Mouse (Mus musculus) liver, embryonic 12.5 days (tissue): ENCODE data around the gene Zfhx3. TPM values are rescaled to one million over a fixed set of nuclear protein-coding genes. Genes with fewer than 3 reads are reported as not detected.

ENCODE experiments used
- ATAC-seq: fragments of 200-750 bp; cut with Nextera tagmentation; 2 replicates; pipeline ENCODE4 v1.8.0; 2017; ENCODE audit warnings: moderate number of reproducible peaks, mild to moderate bottlenecking, moderate library complexity
- H3K27ac ChIP-seq: fragments of 300-500 bp; sonication (generic); 2 replicates; pipeline ENCODE4 v1.5.1; 2016; ENCODE audit warnings: mild to moderate bottlenecking
- H3K27me3 ChIP-seq: fragments of 300-500 bp; sonication (generic); replicated peaks from 2 replicates; pipeline ENCODE4 v1.6.1; 2016; ENCODE audit warnings: mild to moderate bottlenecking, moderate library complexity
- H3K36me3 ChIP-seq: fragments of 300-500 bp; sonication (generic); 2 replicates; pipeline ENCODE4 v1.6.1; 2016; ENCODE audit warnings: mild to moderate bottlenecking, moderate library complexity
- H3K4me1 ChIP-seq: fragments of 300-500 bp; sonication (generic); 2 replicates; pipeline ENCODE4 v1.6.1; 2016
- H3K4me2 ChIP-seq: fragments of 300-500 bp; sonication (generic); 2 replicates; pipeline ENCODE4 v1.6.1; 2016; ENCODE audit warnings: mild to moderate bottlenecking, moderate library complexity
- H3K4me3 ChIP-seq: fragments of 300-500 bp; sonication (generic); 2 replicates; pipeline ENCODE4 v1.5.1; 2016; ENCODE audit warnings: mild to moderate bottlenecking, moderate library complexity
- H3K9ac ChIP-seq: fragments of 300-500 bp; sonication (generic); 2 replicates; pipeline ENCODE4 v1.6.1; 2016; ENCODE audit warnings: mild to moderate bottlenecking, moderate library complexity
- H3K9me3 ChIP-seq: fragments of 300-500 bp; sonication (generic); replicated peaks from 2 replicates; pipeline ENCODE4 v1.6.1; 2016; ENCODE audit warnings: mild to moderate bottlenecking, moderate library complexity
- WGBS: fragments of 180-500 bp; shearing (Covaris S2); methylation state at CpG from one replicate; pipeline ENCODE4 v1.1.7; 2016; ENCODE audit not compliant: insufficient replicate concordance; 5-methylcytosine and 5-hydroxymethylcytosine counted together
- polyA plus RNA-seq: library from polyadenylated mRNA; unstranded; fragments of >200 nt; fragmentation: Nextera tagmentation; extraction: Ambion mirVana; gene quantifications from 2 replicates; pipeline ENCODE4 v1.2.1, GENCODE M21; 2016

Zfhx3 gene
- polyA plus RNA-seq, 1 experiment from 2014 or later, result 2.4 TPM

DNA sequence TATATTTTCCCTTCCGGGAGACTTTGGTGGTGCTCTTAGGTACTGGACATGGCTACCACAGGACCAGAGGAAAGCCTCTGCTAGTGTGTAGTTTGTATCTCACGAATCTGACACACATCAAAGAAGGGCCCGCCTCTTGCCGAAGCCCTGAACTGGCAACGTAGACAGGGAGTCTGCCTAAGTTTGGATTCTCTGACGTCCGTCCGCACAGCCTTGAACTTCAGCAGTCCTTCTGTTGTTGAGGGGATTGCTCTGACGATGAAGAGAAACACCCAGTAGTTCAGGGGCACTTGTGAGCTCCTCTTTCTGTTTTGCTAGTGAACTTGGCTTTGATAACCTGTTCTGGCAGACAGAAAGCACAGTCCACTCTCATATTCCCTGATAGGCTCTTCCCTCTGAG is 836.1 kb downstream of the Zfhx3 start:
- peaks cover 16% of the 10 kb centered on the region for H3K4me1 ChIP-seq
- H3K9ac ChIP-seq, result no peak overlapping the region
- no peak for ATAC-seq
- WGBS, result 63% methylated on average over 9 of the region's 9 CpGs
- H3K9me3 ChIP-seq, result no peaks in the 10 kb centered on the region
- H3K27ac ChIP-seq, result no peak overlapping the region
- H3K4me2 ChIP-seq, result no peak overlapping the region
- no peaks in the 10 kb centered on the region for H3K36me3 ChIP-seq
- no peaks in the 10 kb centered on the region for H3K27me3 ChIP-seq
- no peak overlapping the region for H3K4me3 ChIP-seq

DNA sequence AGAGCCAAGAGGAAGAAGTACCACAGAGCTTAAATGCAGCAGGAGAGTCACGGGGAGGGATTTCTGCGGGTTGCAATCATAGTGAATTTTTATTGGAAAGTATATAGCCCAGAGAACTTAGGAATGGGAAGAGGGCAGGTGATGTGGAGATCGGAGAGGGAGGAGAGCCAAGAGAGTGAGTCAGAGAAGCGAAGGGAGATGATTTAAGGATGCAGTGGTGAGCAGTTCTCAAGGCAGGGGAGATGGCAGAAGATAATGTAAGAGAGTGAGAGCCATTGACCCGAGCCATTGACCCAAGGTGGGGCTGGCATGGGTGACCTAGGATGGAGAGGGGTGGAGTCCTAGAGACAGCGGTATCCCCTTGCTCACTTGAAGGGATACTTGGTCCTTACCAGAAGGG is 838.3 kb downstream of the Zfhx3 start:
- Histone ChIP-seq H3K4me1 (peaks cover 16% of the 10 kb centered on the region), H3K27me3 (no peaks in the 10 kb centered on the region), H3K4me2 (no peak overlapping the region), H3K9ac (no peak overlapping the region), H3K27ac (no peak overlapping the region), H3K9me3 (no peaks in the 10 kb centered on the region), H3K4me3 (no peak overlapping the region), H3K36me3 (no peaks in the 10 kb centered on the region)
- WGBS, result 61% methylated on average over 6 of the region's 6 CpGs
- ATAC-seq, result no peak

DNA sequence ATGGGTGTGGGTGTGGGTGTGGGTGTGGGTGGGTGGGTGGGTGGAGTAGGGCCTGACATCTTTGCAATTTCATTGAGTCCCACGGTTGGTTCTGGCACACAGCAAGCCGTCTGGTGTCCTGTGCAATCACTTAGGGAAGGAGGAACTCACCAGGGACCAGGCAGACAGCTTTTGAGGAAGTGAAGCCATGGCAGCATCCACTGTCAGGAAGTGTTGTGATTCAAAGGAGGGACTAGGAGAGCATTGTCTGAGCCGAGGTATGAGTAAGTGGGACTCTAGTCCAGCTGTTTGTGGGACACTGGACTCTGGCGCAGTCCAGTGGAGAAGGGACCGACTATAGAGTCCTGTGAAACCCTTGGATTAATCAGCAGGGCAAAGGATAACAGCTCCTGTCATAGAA is 838.7 kb downstream of the Zfhx3 start:
- whole genome bisulfite sequencing, result 30% methylated on average over 5 of the region's 5 CpGs
- Histone ChIP-seq H3K9me3 (no peaks in the 10 kb centered on the region), H3K4me2 (no peak overlapping the region), H3K27ac (no peak overlapping the region), H3K4me3 (no peak overlapping the region), H3K36me3 (no peaks in the 10 kb centered on the region), H3K4me1 (peaks cover 16% of the 10 kb centered on the region), H3K9ac (no peak overlapping the region), H3K27me3 (no peaks in the 10 kb centered on the region)
- ATAC-seq, result no peak

DNA sequence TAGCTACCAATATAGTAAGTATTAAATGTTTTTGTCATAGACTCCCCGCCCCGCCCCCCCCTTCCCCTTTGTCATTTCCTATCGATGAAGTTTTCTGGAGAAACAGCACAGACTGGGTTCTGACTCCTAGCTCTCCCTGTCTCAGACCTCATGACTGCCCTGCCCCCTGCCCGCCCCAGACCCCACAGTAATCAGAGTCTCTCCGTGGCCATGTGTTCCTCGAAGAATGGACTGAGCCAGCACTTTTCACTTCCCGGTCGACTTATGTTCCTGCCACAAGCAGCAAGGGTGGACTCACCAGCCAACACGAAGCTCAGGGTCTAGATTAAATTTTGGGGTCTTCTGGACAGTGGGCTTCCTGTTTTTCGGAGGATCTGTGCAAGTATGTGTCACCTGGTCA is 840.7 kb downstream of the Zfhx3 start:
- Histone ChIP-seq H3K4me2 (no peak overlapping the region), H3K9ac (no peak overlapping the region), H3K27ac (no peak overlapping the region), H3K4me1 (peaks cover 12% of the 10 kb centered on the region), H3K27me3 (no peaks in the 10 kb centered on the region), H3K36me3 (no peaks in the 10 kb centered on the region), H3K9me3 (no peaks in the 10 kb centered on the region), H3K4me3 (no peak overlapping the region)
- 42% methylated on average over 10 of the region's 10 CpGs for WGBS
- ATAC-seq, result no peak

DNA sequence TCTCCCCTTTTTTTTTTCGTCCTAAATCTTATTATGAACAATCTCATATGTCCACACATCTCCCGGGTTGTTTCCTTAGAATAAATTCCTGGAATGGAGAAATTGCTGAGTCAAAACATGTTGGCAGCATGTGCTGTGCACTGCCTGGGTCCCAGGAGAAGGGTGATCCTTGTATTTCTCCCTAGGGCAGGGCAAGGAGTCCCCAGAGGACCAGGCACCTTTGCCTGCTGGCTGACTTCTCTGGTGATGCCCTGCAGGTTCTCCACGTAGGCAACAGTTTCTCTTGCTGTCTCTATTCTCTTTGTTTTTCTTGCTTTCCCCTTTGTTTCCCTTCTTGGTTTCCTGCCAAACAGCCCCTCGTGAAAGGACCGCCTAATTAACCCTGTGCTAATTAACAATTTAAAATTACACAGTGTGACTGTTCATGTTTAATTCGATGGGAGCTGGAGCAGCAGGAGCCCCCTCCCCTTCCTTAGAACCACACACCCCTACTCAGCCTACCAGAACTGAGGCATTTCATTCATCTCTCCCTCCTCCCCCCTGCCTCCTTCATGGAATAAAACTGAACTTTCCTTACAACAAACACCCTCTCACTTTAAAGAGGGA is 845.8 kb downstream of the Zfhx3 start:
- Histone ChIP-seq H3K9me3 (peaks cover 6% of the 10 kb centered on the region), H3K4me1 (0 out of 2 replicates have a peak, but pooled peaks cover 16% of the 10 kb centered on the region), H3K9ac (no peak overlapping the region), H3K4me3 (no peak overlapping the region), H3K27ac (no peak overlapping the region), H3K27me3 (no peaks in the 10 kb centered on the region), H3K36me3 (peaks cover 13% of the 10 kb centered on the region), H3K4me2 (no peak overlapping the region)
- ATAC-seq, result no peak
- WGBS, result 46% methylated on average over 6 of the region's 6 CpGs

DNA sequence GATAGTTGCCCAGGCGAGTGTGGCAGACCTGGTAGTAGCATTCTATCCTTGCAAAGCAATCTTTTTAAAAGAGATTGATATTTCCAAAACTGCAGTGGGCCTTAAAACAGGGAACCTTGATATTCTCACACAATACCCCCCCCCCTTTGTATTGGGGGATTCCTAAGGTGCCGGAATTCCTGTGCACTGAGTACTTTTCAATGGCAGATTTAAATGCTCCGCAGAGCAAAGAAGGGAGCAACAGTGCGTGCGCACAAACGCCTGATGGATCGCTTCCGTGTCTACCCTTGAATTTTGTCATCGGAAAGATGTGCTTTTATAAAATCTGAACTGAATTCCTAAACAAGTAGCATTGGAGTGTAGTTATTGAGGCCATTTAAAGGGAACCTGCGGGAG is 846.3 kb downstream of the Zfhx3 start:
- Histone ChIP-seq H3K4me1 (0 out of 2 replicates have a peak, but pooled peaks cover 16% of the 10 kb centered on the region), H3K27me3 (no peaks in the 10 kb centered on the region), H3K4me3 (no peak overlapping the region), H3K9me3 (peaks cover 6% of the 10 kb centered on the region), H3K9ac (no peak overlapping the region), H3K4me2 (no peak overlapping the region), H3K36me3 (peaks cover 18% of the 10 kb centered on the region), H3K27ac (no peak overlapping the region)
- 73% methylated on average over 10 of the region's 10 CpGs for WGBS
- no peak for ATAC-seq

DNA sequence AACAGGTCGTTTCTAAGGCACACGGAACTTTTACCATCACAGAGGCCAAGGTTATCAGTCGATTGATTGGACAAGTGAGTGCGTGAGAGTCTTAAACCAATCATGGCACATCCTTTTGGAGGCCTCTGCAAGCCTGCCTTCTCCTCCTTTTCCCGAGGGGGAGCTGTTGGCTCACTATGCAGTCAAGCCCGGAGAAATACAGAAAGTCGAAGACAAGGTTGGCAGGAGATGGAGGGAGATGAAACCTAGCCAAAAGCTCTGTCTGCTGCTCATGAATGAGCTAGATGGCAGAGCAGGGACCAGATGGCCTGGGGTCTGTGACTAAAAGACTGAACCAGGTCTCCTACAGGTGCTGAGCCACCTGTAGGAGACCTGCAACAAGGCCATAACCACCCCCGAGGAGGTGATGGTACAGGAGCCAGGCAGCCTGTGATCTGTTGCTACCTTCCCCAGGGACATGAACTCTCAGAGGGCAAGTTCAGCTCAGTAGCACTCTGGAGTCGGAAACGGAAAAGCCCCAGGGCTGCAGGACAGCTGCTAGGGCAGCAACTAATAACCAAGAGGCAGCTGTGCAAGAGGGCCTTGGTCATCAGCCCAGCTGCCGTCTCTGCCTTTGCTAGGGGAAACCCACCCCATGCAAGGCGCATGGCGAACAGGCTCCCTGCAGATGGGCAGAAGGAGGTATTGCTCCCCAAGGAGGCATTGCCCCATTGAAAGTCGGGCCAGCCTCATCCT is 848.3 kb downstream of the Zfhx3 start:
- 0 out of 2 replicates have a peak, but pooled peaks cover 16% of the 10 kb centered on the region for H3K4me1 ChIP-seq
- H3K4me3 ChIP-seq, result no peak overlapping the region
- H3K9ac ChIP-seq, result no peak overlapping the region
- no peak overlapping the region for H3K4me2 ChIP-seq
- H3K9me3 ChIP-seq, result peaks cover 6% of the 10 kb centered on the region
- no peaks in the 10 kb centered on the region for H3K27me3 ChIP-seq
- no peak overlapping the region for H3K27ac ChIP-seq
- WGBS, result 64% methylated on average over 14 of the region's 14 CpGs
- ATAC-seq, result no peak
- H3K36me3 ChIP-seq, result peaks cover 35% of the 10 kb centered on the region

DNA sequence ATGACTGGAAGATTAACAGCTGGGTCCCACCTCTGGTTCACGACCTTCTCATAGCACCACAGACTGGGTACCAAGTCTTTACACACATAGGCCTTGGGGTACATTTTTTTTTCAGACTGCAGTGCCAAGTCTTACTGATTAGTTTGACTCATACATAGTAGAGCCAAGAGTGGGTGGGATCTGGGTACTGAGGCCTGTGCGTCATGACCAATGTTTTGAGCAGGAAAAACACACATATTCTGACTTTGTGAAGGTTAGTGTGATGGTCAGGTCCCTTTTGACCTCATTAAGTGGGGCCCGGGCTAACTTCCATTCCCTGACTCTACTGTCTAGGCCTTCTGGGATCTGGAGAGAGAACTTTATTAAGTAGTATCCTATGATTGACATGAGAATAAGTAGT is 853.6 kb downstream of the Zfhx3 start:
- Histone ChIP-seq H3K4me2 (no peak overlapping the region), H3K9ac (no peak overlapping the region), H3K36me3 (peaks cover 42% of the 10 kb centered on the region), H3K4me1 (no peaks in the 10 kb centered on the region), H3K27me3 (no peaks in the 10 kb centered on the region), H3K9me3 (peaks cover 6% of the 10 kb centered on the region), H3K4me3 (no peak overlapping the region), H3K27ac (no peak overlapping the region)
- ATAC-seq, result no peak
- WGBS, result 80% methylated on average over 3 of the region's 3 CpGs

DNA sequence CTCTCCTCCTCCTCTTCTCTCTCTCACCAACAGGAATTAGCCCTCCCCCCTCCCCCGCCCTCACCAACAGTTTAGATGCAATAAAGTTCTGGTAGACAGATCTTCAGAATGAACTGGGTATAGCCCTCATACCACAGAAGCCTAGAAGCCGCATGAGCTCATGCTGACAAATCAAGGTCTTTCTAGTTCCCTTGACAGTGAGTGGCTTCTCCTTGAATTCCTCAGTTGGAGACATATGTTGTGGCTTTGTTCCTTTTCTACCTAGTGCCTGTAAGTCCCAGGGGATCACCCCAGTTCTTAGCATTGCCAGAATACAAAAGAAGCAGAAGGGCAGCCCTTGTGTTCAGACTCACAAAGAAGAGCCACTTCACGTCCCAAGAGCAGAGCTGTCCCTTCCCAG is 854.4 kb downstream of the Zfhx3 start:
- H3K27ac ChIP-seq, result no peak overlapping the region
- no peak for ATAC-seq
- no peak overlapping the region for H3K9ac ChIP-seq
- no peak overlapping the region for H3K4me3 ChIP-seq
- no peak overlapping the region for H3K4me2 ChIP-seq
- H3K4me1 ChIP-seq, result no peaks in the 10 kb centered on the region
- H3K36me3 ChIP-seq, result peaks cover 42% of the 10 kb centered on the region
- peaks cover 6% of the 10 kb centered on the region for H3K9me3 ChIP-seq
- WGBS, result 63% methylated on average over 3 of the region's 3 CpGs
- H3K27me3 ChIP-seq, result no peaks in the 10 kb centered on the region

DNA sequence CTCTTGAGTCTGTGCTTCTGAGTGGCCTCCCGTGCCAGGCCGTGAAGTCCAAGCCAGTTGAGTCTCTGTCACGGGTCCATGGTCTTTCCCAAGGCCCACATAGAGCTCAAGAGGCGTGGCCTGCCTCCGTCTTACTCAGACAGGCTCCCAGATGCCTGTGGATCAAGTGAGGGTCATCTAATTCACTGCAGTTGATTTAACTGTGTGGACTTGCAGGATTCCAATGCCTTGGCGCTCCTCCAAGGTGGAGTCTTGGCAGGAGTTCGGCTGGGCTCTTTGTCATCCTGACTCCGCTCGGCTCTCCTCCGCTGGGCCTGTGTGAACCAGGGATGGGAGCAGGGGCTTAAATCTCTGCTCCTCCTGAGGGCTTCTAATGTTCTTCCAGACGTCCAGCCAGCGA is 855.6 kb downstream of the Zfhx3 start:
- Histone ChIP-seq H3K27me3 (no peaks in the 10 kb centered on the region), H3K9ac (no peak overlapping the region), H3K4me3 (no peak overlapping the region), H3K9me3 (no peaks in the 10 kb centered on the region; the same call in 1 of the 2 replicates), H3K4me1 (0 out of 2 replicates have a peak, but pooled peaks cover 7% of the 10 kb centered on the region), H3K27ac (no peak overlapping the region), H3K36me3 (peaks cover 32% of the 10 kb centered on the region), H3K4me2 (no peak overlapping the region)
- ATAC-seq, result no peak
- 77% methylated on average over 12 of the region's 12 CpGs for WGBS

DNA sequence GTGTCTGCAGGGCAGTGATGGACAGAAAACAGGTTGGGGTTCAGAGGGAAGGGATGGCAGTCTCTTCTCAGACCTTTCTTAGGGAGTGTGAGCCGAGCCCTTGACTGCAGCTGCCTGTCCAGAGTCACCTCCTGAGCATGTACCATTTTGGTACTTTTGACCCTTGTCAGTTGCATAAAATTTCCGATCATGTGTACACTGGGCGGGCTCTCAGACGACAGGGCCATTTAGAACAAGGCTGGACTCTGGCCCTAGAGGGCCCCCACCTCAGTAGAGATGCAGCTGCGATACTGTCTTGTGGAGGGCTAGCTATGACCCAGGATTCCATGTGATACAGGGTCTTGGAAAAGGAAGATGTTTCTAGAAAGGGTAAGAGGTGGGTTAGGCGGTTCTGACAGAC is 856.8 kb downstream of the Zfhx3 start:
- no peak overlapping the region for H3K9ac ChIP-seq
- no peaks in the 10 kb centered on the region for H3K9me3 ChIP-seq
- ATAC-seq, result 0 out of 2 replicates have a peak, but pooled peaks have one; percentile 38
- no peaks in the 10 kb centered on the region for H3K27me3 ChIP-seq
- peaks cover 19% of the 10 kb centered on the region for H3K36me3 ChIP-seq
- H3K27ac ChIP-seq, result no peak overlapping the region
- H3K4me1 ChIP-seq, result 0 out of 2 replicates have a peak, but pooled peaks cover 8% of the 10 kb centered on the region
- no peak overlapping the region for H3K4me2 ChIP-seq
- 66% methylated on average over 6 of the region's 6 CpGs for WGBS
- no peak overlapping the region for H3K4me3 ChIP-seq

DNA sequence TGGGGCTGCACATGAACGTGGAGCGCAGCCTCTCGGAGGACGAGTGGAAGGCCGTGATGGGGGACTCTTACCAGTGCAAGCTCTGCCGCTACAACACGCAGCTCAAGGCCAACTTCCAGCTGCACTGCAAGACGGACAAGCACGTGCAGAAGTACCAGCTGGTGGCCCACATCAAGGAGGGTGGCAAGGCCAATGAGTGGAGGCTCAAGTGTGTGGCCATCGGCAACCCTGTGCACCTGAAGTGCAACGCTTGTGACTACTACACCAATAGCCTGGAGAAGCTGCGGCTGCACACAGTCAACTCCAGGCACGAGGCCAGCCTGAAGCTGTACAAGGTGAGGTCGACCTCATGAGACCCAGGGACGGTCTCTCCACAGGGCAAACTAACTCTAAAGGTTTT is 857.9 kb downstream of the Zfhx3 start:
- 79% methylated on average over 15 of the region's 15 CpGs for WGBS
- H3K9ac ChIP-seq, result no peak overlapping the region
- ATAC-seq, result no peak
- H3K4me2 ChIP-seq, result no peak overlapping the region
- H3K27ac ChIP-seq, result no peak overlapping the region
- H3K27me3 ChIP-seq, result no peaks in the 10 kb centered on the region
- H3K4me1 ChIP-seq, result 0 out of 2 replicates have a peak, but pooled peaks cover 8% of the 10 kb centered on the region
- H3K4me3 ChIP-seq, result no peak overlapping the region
- H3K9me3 ChIP-seq, result no peaks in the 10 kb centered on the region
- peaks cover 11% of the 10 kb centered on the region for H3K36me3 ChIP-seq
